ENCODE assay signal across 8 mouse cellular contexts in the genomic region with DNA sequence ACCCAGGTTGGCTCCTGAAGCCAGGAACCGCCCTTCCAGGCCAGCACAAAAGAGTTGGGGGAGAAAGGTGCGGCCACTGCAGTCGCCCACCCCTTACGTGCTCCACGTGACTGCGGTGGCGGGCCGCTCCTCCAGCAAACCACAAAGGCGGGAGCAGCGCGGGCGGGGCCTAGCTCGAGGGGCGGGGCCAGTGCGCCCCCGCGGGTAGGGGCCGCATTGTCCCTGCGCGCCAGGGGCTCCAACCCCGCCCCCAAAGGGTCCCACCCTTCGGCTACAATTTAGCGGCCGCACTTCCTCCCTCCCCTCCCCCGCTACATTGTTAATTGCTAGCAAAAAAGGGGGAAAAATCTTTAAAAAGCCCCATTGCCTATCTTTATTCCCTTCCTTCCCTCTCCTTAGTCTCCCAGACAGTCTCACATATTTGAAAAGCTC. TPM values are rescaled to one million over a fixed set of nuclear protein-coding genes. Genes with fewer than 3 reads are reported as not detected.
DNase-seq lines count a peak whose midpoint lies in the region; ATAC-seq lines count a peak whose summit lies in the region.

No protein-coding gene starts in this region.

- peak overlapping the region; percentile 96 for H3K9ac ChIP-seq in hindbrain, embryonic 15.5 days

- peak; percentile 79 for DNase-seq in WW6 (ENCODE audit: low read depth, low spot score)
- DNase-seq in cerebellum, postnatal 14 days = peak; percentile 86 to 87
- DNase-seq in frontal cortex, postnatal 36 days (ENCODE audit: low spot score in 2 of 2) = peak; percentile 77 to 80
- DNase-seq in left cerebral cortex, postnatal 10 days (ENCODE audit: extremely low spot score in 1 of 2, low spot score in 2 of 2) = peak; percentile 76 to 94
- DNase-seq in right cerebral cortex, postnatal 36 days (ENCODE audit: low spot score in 2 of 2) = peak; percentile 80 to 84

- intact Hi-C loops in left cerebral cortex, postnatal 10 days (cut with DNase I) = loop anchor here (2.0 kb wide), 1 partner anchor 36 kb away; no protein-coding TSS in a partner anchor

- H3K27me3 ChIP-seq in hindbrain, embryonic 15.5 days = no peaks in the 10 kb centered on the region
- H3K27me3 ChIP-seq in megakaryocyte, embryonic 14.5 days (replicated peaks) = no peaks in the 10 kb centered on the region

- WGBS in hindbrain, embryonic 15.5 days = under 1% methylated on average over 25 of the region's 25 CpGs

- H3K27ac ChIP-seq in hindbrain, embryonic 15.5 days (replicated peaks) = peak overlapping the region; percentile 98

- peaks cover 31% of the 10 kb centered on the region for H3K36me3 ChIP-seq in hindbrain, embryonic 15.5 days
- peaks cover 48% of the 10 kb centered on the region for H3K36me3 ChIP-seq in megakaryocyte, embryonic 14.5 days (replicated peaks; ENCODE audit: low read length)

- peak overlapping the region; percentile 77 for H3K4me2 ChIP-seq in hindbrain, embryonic 15.5 days

- peaks cover 57% of the 10 kb centered on the region for H3K4me1 ChIP-seq in hindbrain, embryonic 15.5 days (replicated peaks)
- H3K4me1 ChIP-seq in megakaryocyte, embryonic 14.5 days = peaks cover 63% of the 10 kb centered on the region

- no peaks in the 10 kb centered on the region for H3K9me3 ChIP-seq in hindbrain, embryonic 15.5 days
- no peaks in the 10 kb centered on the region for H3K9me3 ChIP-seq in megakaryocyte, embryonic 14.5 days

- ATAC-seq in hindbrain, embryonic 15.5 days (ENCODE audit: low FRiP score, low read depth) = peak; percentile 13
- no peak for ATAC-seq in activated CD4-positive, CD25-positive, alpha-beta regulatory T cell, adult 4 months

- peak overlapping the region; percentile 84 for H3K4me3 ChIP-seq in hindbrain, embryonic 15.5 days
- H3K4me3 ChIP-seq in megakaryocyte, embryonic 14.5 days (replicated peaks) = peak overlapping the region; percentile 96

RNA-seq across cellular contexts. Expression of a gene that starts 1.1 kb away (rescaled TPM):
- polyA plus RNA-seq in hindbrain, embryonic 15.5 days (2015; fragmentation: Nextera tagmentation; extraction: Ambion mirVana) = 1,681 and 1,706 TPM in 2 replicates
- total RNA-seq in left cerebral cortex, postnatal 10 days (2021) = 1,000 to 10,000 TPM; 1,429 to 1,573 TPM
- polyA plus RNA-seq in megakaryocyte, embryonic 14.5 days (2012; ENCODE audit: insufficient read depth, low replicate concordance) = 96.5 and 217 TPM in 2 replicates
- 100 to 1,000 TPM; 410 to 652 TPM for polyA plus RNA-seq in activated CD4-positive, CD25-positive, alpha-beta regulatory T cell, adult 4 months (2017; shearing (Covaris generic))

RNA-seq across cellular contexts. Expression of a gene that starts 4.3 kb away (rescaled TPM):
- 10.0 and 10.5 TPM in 2 replicates for polyA plus RNA-seq in hindbrain, embryonic 15.5 days (2015; fragmentation: Nextera tagmentation; extraction: Ambion mirVana)
- total RNA-seq in left cerebral cortex, postnatal 10 days (2021) = 10 to 100 TPM; 12.5 to 19.1 TPM
- polyA plus RNA-seq in megakaryocyte, embryonic 14.5 days (2012; ENCODE audit: insufficient read depth, low replicate concordance) = 1.2 and 2.3 TPM in 2 replicates
- 1 to 10 TPM; 4.1 to 6.4 TPM for polyA plus RNA-seq in activated CD4-positive, CD25-positive, alpha-beta regulatory T cell, adult 4 months (2017; shearing (Covaris generic))

RNA-seq across cellular contexts. Expression of a gene that starts 14.0 kb away (rescaled TPM):
- polyA plus RNA-seq in hindbrain, embryonic 15.5 days (2015; fragmentation: Nextera tagmentation; extraction: Ambion mirVana) = 111 and 116 TPM in 2 replicates
- total RNA-seq in left cerebral cortex, postnatal 10 days (2021) = 100 to 1,000 TPM; 171 to 178 TPM
- 43.6 and 163 TPM in 2 replicates for polyA plus RNA-seq in megakaryocyte, embryonic 14.5 days (2012; ENCODE audit: insufficient read depth, low replicate concordance)
- 10 to 100 TPM; 19.9 to 22.9 TPM for polyA plus RNA-seq in activated CD4-positive, CD25-positive, alpha-beta regulatory T cell, adult 4 months (2017; shearing (Covaris generic))

RNA-seq across cellular contexts. Expression of a gene that starts 15.5 kb away (rescaled TPM):
- polyA plus RNA-seq in hindbrain, embryonic 15.5 days (2015; fragmentation: Nextera tagmentation; extraction: Ambion mirVana) = 12.7 and 16.3 TPM in 2 replicates
- 1 to 10 TPM; 5.4 to 5.8 TPM for total RNA-seq in left cerebral cortex, postnatal 10 days (2021)
- 62.2 and 65.8 TPM in 2 replicates for polyA plus RNA-seq in megakaryocyte, embryonic 14.5 days (2012; ENCODE audit: insufficient read depth, low replicate concordance)
- under 1 TPM; 0.60 TPM for polyA plus RNA-seq in activated CD4-positive, CD25-positive, alpha-beta regulatory T cell, adult 4 months (2017; shearing (Covaris generic))

RNA-seq across cellular contexts. Expression of a gene that starts 24.1 kb away (rescaled TPM):
- 22.1 and 22.6 TPM in 2 replicates for polyA plus RNA-seq in hindbrain, embryonic 15.5 days (2015; fragmentation: Nextera tagmentation; extraction: Ambion mirVana)
- total RNA-seq in left cerebral cortex, postnatal 10 days (2021) = 10 to 100 TPM in 1 of 2 experiments, 1 to 10 TPM in 1; 6.0 to 11.8 TPM
- polyA plus RNA-seq in megakaryocyte, embryonic 14.5 days (2012; ENCODE audit: insufficient read depth, low replicate concordance) = 5.6 TPM in 1 of 2 replicates, not detected in the other
- polyA plus RNA-seq in activated CD4-positive, CD25-positive, alpha-beta regulatory T cell, adult 4 months (2017; shearing (Covaris generic)) = 10 to 100 TPM; 38.4 to 44.7 TPM
